Mouse (Mus musculus): ENCODE results near the gene Allc. TPM values are rescaled to one million over a fixed set of nuclear protein-coding genes. Genes with fewer than 3 reads are reported as not detected.

Gene Allc
- polyA plus RNA-seq, 1 experiment from 2014 or later = not detected

DNA sequence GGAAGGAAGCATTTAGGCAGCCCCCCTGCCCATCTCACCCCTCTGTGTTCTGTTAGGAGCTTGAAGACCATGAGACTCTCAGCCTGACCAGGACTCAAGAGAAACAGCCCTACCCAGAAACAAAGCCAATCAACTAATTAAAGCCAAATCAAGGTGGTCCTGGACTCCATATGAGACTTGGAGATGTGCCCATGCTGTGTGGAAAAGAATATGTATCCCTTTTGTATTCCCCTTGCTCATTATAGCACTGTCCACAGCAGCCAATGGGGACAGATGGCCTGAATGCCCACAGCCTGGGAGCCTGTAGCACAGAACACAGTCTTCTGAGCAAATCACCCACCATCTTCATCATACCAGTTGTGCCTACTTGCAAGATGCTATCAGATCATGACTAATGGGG, 14.5 kb upstream of the Allc start:
- H3K4me1 ChIP-seq (ENCODE audit: control insufficient read depth, insufficient read depth, low read length) = no peaks in the 10 kb centered on the region
- DNase-seq (ENCODE audit: low spot score) (no peak), ATAC-seq (no peak)
- no peak overlapping the region for H3K4me2 ChIP-seq (ENCODE audit: low read length)
- H3K27ac ChIP-seq (ENCODE audit: low read depth, low read length) = no peak overlapping the region
- H3K9ac ChIP-seq (ENCODE audit: low read length) = no peak overlapping the region
- no peaks in the 10 kb centered on the region for H3K36me3 ChIP-seq (ENCODE audit: control insufficient read depth, insufficient read depth, low read length)
- H3K9me3 ChIP-seq (replicated peaks; ENCODE audit: control insufficient read depth, low read length) = no peaks in the 10 kb centered on the region
- H3K27me3 ChIP-seq (replicated peaks; ENCODE audit: control insufficient read depth, insufficient read depth, low read length) = no peaks in the 10 kb centered on the region
- no peak overlapping the region for H3K4me3 ChIP-seq (ENCODE audit: low read depth, low read length)

- H3K36me3 ChIP-seq (ENCODE audit: control insufficient read depth, insufficient read depth, low read length) = no peaks in the 10 kb centered on the region
- WGBS = 55% methylated on average over 13 of the region's 13 CpGs
- no peaks in the 10 kb centered on the region for H3K9me3 ChIP-seq (replicated peaks; ENCODE audit: control insufficient read depth, low read length)
- H3K4me2 ChIP-seq (ENCODE audit: low read length) = no peak overlapping the region; the same call in 1 of the 2 replicates
- H3K27me3 ChIP-seq (replicated peaks; ENCODE audit: control insufficient read depth, insufficient read depth, low read length) = no peaks in the 10 kb centered on the region; the same call in 1 of the 2 replicates
- H3K27ac ChIP-seq (ENCODE audit: low read depth, low read length) = no peak overlapping the region
- peaks cover 5% of the 10 kb centered on the region for H3K4me1 ChIP-seq (ENCODE audit: control insufficient read depth, insufficient read depth, low read length)
- ATAC-seq (no peak), DNase-seq (ENCODE audit: low spot score) (no peak)
- no peak overlapping the region for H3K4me3 ChIP-seq (ENCODE audit: low read depth, low read length)
- H3K9ac ChIP-seq (ENCODE audit: low read length) = no peak overlapping the region
Observed at GRCm38 (mm10) chr12:28590428-28590827, 8.1 kb upstream of the Allc start.

DNA sequence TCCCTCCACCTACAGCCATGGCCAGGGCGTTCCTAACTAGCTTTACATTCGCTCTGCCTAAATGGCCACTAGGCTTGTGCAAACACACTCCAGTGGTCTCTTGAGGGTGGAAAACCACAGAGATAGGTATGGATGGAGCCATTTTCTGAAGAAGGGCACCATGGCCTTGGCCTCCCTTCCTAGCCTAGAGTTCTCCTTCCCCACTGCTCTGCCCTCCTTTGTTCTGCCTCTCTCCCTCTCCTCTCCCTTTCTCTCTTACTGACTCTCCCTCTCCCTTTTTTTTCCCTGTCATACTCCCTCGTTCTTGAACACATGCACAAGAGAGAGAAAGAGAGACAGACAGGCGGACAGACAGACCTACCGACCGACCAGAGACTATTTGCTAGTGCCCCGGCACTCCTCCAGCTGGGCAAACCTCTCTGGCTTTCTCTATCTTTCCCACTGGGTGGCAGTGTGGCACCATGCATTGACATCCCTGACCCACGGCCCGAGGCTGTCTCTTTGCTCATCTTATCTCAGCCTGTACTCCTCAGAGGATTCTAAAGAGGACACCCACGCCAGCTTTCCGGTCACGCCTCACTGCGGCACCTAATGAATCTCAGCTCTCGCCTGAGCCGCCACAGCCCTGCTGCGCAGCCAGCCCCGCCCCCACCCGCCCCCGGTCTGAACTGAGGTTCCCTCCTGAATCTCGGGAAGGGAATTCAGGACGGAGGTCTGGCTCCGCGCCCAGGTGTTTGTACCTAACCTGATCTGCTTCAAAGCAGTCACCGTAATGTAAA, 7.0 kb upstream of the Allc start:
- DNase-seq (ENCODE audit: low spot score) = peak; percentile 93

DNA sequence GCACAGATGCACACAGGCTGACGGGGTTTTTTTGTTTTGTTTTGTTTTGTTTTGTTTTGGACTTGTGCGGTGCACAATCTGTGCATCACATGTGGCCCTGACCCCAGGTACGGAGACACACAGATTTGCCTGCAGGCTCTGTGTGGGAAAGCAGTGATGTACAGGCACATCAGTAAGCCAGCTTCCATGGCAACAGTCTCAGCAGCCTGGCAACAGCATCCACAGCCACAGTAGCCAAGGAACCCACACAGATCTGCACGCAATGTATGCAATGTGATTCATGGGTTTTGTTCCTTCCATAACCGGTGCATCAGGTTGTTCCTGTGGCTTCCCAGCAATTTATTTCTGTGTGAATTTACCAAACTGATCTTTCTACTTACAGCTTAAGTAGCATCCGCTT, 5.6 kb upstream of the Allc start:
- Histone ChIP-seq H3K4me3 (ENCODE audit: low read depth, low read length) (no peak overlapping the region), H3K27me3 (replicated peaks; ENCODE audit: control insufficient read depth, insufficient read depth, low read length) (no peaks in the 10 kb centered on the region; the same call in 1 of the 2 replicates), H3K27ac (ENCODE audit: low read depth, low read length) (no peak overlapping the region; the same call in 1 of the 2 replicates), H3K36me3 (ENCODE audit: control insufficient read depth, insufficient read depth, low read length) (no peaks in the 10 kb centered on the region), H3K9ac (ENCODE audit: low read length) (no peak overlapping the region), H3K4me1 (ENCODE audit: control insufficient read depth, insufficient read depth, low read length) (peaks cover 5% of the 10 kb centered on the region), H3K4me2 (ENCODE audit: low read length) (no peak overlapping the region), H3K9me3 (replicated peaks; ENCODE audit: control insufficient read depth, low read length) (no peaks in the 10 kb centered on the region)
- ATAC-seq (peak; percentile 43; the same call in 1 of the 2 replicates), DNase-seq (ENCODE audit: low spot score) (peak; percentile 76)
- 63% methylated on average over 6 of the region's 6 CpGs for WGBS

More for the DNA sequence above, 7.0 kb upstream of the Allc start:
- H3K36me3 ChIP-seq (ENCODE audit: control insufficient read depth, insufficient read depth, low read length) = no peaks in the 10 kb centered on the region
- H3K27me3 ChIP-seq (replicated peaks; ENCODE audit: control insufficient read depth, insufficient read depth, low read length) = no peaks in the 10 kb centered on the region; the same call in 1 of the 2 replicates
- peak overlapping the region; percentile 46; the same call in 1 of the 2 replicates for H3K27ac ChIP-seq (ENCODE audit: low read depth, low read length)
- peak overlapping the region; percentile 67 for H3K9ac ChIP-seq (ENCODE audit: low read length)
- H3K4me2 ChIP-seq (ENCODE audit: low read length) = peak overlapping the region; percentile 69
- H3K4me1 ChIP-seq (ENCODE audit: control insufficient read depth, insufficient read depth, low read length) = peaks cover 5% of the 10 kb centered on the region
- peak overlapping the region; percentile 39 for H3K4me3 ChIP-seq (ENCODE audit: low read depth, low read length)
- peak; percentile 92 for ATAC-seq
- WGBS = 9% methylated on average over 24 of the region's 24 CpGs
- H3K9me3 ChIP-seq (replicated peaks; ENCODE audit: control insufficient read depth, low read length) = no peaks in the 10 kb centered on the region

- Histone ChIP-seq H3K4me2 (ENCODE audit: low read length) (no peak overlapping the region), H3K4me1 (ENCODE audit: control insufficient read depth, insufficient read depth, low read length) (peaks cover 5% of the 10 kb centered on the region), H3K9ac (ENCODE audit: low read length) (no peak overlapping the region), H3K9me3 (replicated peaks; ENCODE audit: control insufficient read depth, low read length) (no peaks in the 10 kb centered on the region), H3K36me3 (ENCODE audit: control insufficient read depth, insufficient read depth, low read length) (no peaks in the 10 kb centered on the region), H3K4me3 (ENCODE audit: low read depth, low read length) (no peak overlapping the region), H3K27me3 (replicated peaks; ENCODE audit: control insufficient read depth, insufficient read depth, low read length) (no peaks in the 10 kb centered on the region; the same call in 1 of the 2 replicates), H3K27ac (ENCODE audit: low read depth, low read length) (no peak overlapping the region)
- WGBS = 51% methylated on average over 3 of the region's 3 CpGs
- ATAC-seq = no peak
- DNase-seq (ENCODE audit: low spot score) = no peak
Observed at GRCm38 (mm10) chr12:28584036-28584435, 1.7 kb upstream of the Allc start.

- Histone ChIP-seq H3K4me3 (ENCODE audit: low read depth, low read length) (no peak overlapping the region), H3K27ac (ENCODE audit: low read depth, low read length) (no peak overlapping the region), H3K9me3 (replicated peaks; ENCODE audit: control insufficient read depth, low read length) (no peaks in the 10 kb centered on the region), H3K9ac (ENCODE audit: low read length) (no peak overlapping the region), H3K36me3 (ENCODE audit: control insufficient read depth, insufficient read depth, low read length) (no peaks in the 10 kb centered on the region), H3K4me1 (ENCODE audit: control insufficient read depth, insufficient read depth, low read length) (no peaks in the 10 kb centered on the region), H3K4me2 (ENCODE audit: low read length) (no peak overlapping the region), H3K27me3 (replicated peaks; ENCODE audit: control insufficient read depth, insufficient read depth, low read length) (no peaks in the 10 kb centered on the region)
- 33% methylated on average over 4 of the region's 4 CpGs for WGBS
- DNase-seq (ENCODE audit: low spot score) (no peak), ATAC-seq (no peak)
Observed at GRCm38 (mm10) chr12:28579132-28579531, 3.2 kb downstream of the Allc start.

GRCm38 (mm10) chr12:28578147-28578546, 4.2 kb downstream of the Allc start:
- Histone ChIP-seq H3K4me2 (ENCODE audit: low read length) (no peak overlapping the region), H3K4me1 (ENCODE audit: control insufficient read depth, insufficient read depth, low read length) (no peaks in the 10 kb centered on the region), H3K9ac (ENCODE audit: low read length) (no peak overlapping the region), H3K4me3 (ENCODE audit: low read depth, low read length) (no peak overlapping the region), H3K36me3 (ENCODE audit: control insufficient read depth, insufficient read depth, low read length) (no peaks in the 10 kb centered on the region), H3K27me3 (replicated peaks; ENCODE audit: control insufficient read depth, insufficient read depth, low read length) (no peaks in the 10 kb centered on the region), H3K27ac (ENCODE audit: low read depth, low read length) (no peak overlapping the region), H3K9me3 (replicated peaks; ENCODE audit: control insufficient read depth, low read length) (no peaks in the 10 kb centered on the region)
- DNase-seq (ENCODE audit: low spot score) (peak; percentile 71), ATAC-seq (peak; percentile 70; the same call in 1 of the 2 replicates)
- WGBS = 76% methylated on average over 3 of the region's 3 CpGs

GRCm38 (mm10) chr12:28575366-28576070, 6.8 kb downstream of the Allc start:
- H3K4me2 ChIP-seq (ENCODE audit: low read length) = no peak overlapping the region
- H3K9ac ChIP-seq (ENCODE audit: low read length) = no peak overlapping the region
- H3K27me3 ChIP-seq (replicated peaks; ENCODE audit: control insufficient read depth, insufficient read depth, low read length) = no peaks in the 10 kb centered on the region
- H3K9me3 ChIP-seq (replicated peaks; ENCODE audit: control insufficient read depth, low read length) = no peaks in the 10 kb centered on the region
- 84% methylated on average over 6 of the region's 6 CpGs for whole genome bisulfite sequencing
- H3K4me1 ChIP-seq (ENCODE audit: control insufficient read depth, insufficient read depth, low read length) = no peaks in the 10 kb centered on the region
- H3K36me3 ChIP-seq (ENCODE audit: control insufficient read depth, insufficient read depth, low read length) = no peaks in the 10 kb centered on the region
- no peak for DNase-seq (ENCODE audit: low spot score)
- no peak overlapping the region for H3K4me3 ChIP-seq (ENCODE audit: low read depth, low read length)
- H3K27ac ChIP-seq (ENCODE audit: low read depth, low read length) = no peak overlapping the region
- no peak for ATAC-seq

- H3K9me3 ChIP-seq (replicated peaks; ENCODE audit: control insufficient read depth, low read length) = no peaks in the 10 kb centered on the region
- H3K27ac ChIP-seq (ENCODE audit: low read depth, low read length) = no peak overlapping the region
- H3K9ac ChIP-seq (ENCODE audit: low read length) = no peak overlapping the region
- no peaks in the 10 kb centered on the region for H3K27me3 ChIP-seq (replicated peaks; ENCODE audit: control insufficient read depth, insufficient read depth, low read length)
- H3K4me2 ChIP-seq (ENCODE audit: low read length) = no peak overlapping the region
- no peak for ATAC-seq
- no peaks in the 10 kb centered on the region for H3K4me1 ChIP-seq (ENCODE audit: control insufficient read depth, insufficient read depth, low read length)
- DNase-seq (ENCODE audit: low spot score) = no peak
- no peak overlapping the region for H3K4me3 ChIP-seq (ENCODE audit: low read depth, low read length)
- 84% methylated on average over 2 of the region's 2 CpGs for WGBS
- no peaks in the 10 kb centered on the region for H3K36me3 ChIP-seq (ENCODE audit: control insufficient read depth, insufficient read depth, low read length)
Observed at GRCm38 (mm10) chr12:28572241-28572640, 10.1 kb downstream of the Allc start.
